Mouse (Mus musculus) urinary bladder, postnatal 36 days (tissue): ENCODE results near the gene Osbpl5.
"Not testable (repeated sequence)": the region's sequence is repeated elsewhere in the genome, so short reads cannot be mapped to it uniquely, and the experiment has no call there.

Experiments used
- DNase-seq, 2 experiments: peaks; one replicate each; pipeline ENCODE4 v3.0.0; 2022; ENCODE audit warnings: low spot score in 2 of 2, mixed read lengths in 1 of 2

The Osbpl5 gene

GRCm38 (mm10) chr7:143649034-143649768 lies 107.6 kb downstream of the Osbpl5 start, which contains the start of gene Tnfrsf22:
Gene Tnfrsf22 (minus strand): TSS chr7:143649661.
- DNase-seq: peak; percentile 75 to 88

GRCm38 (mm10) chr7:143643949-143644348 lies 112.8 kb downstream of the Osbpl5 start:
- DNase-seq: not testable (repeated sequence)
